In genomic region chr2:180215951-180216350, GRCm38 (mm10) we compare ENCODE assay signal across 9 mouse cellular contexts. TPM values are rescaled to one million over a fixed set of nuclear protein-coding genes. Genes with fewer than 3 reads are reported as not detected.
DNase-seq lines count a peak whose midpoint lies in the region; ATAC-seq and TF ChIP-seq lines count a peak whose summit lies in the region.
"Had no signal": no experiment of that assay in that cellular context is flagged by ENCODE, and none has a peak within 500 bp of the region (broad histone marks: within the 10 kb centered on the region; RNA-seq: fewer than 3 reads in every experiment).

No protein-coding gene starts in this region.

- ATAC-seq in heart, embryonic 16.5 days (replicated peaks; ENCODE audit: extremely low read depth, insufficient read depth, low FRiP score): no peak
- peak; percentile 9; the same call in 1 of the 2 replicates for ATAC-seq in stomach, embryonic 15.5 days (ENCODE audit: insufficient read depth, low FRiP score, low read depth)

- no peak for TF ChIP-seq CTCF in liver, adult 2 months (IDR thresholded peaks at IDR 0.05; ENCODE audit: low read depth, low read length)

- no peaks in the 10 kb centered on the region for H3K27me3 ChIP-seq in liver, adult 2 months (ENCODE audit: control insufficient read depth, insufficient read depth, low read length)
- no peaks in the 10 kb centered on the region for H3K27me3 ChIP-seq in heart, embryonic 16.5 days (ENCODE audit: control insufficient read depth, insufficient read depth, low read length)
- no peaks in the 10 kb centered on the region for H3K27me3 ChIP-seq in limb, embryonic 10.5 days (ENCODE audit: low read depth, poor library complexity, severe bottlenecking)
- H3K27me3 ChIP-seq in stomach, embryonic 15.5 days (replicated peaks): no peaks in the 10 kb centered on the region

- H3K4me3 ChIP-seq in liver, adult 2 months (ENCODE audit: insufficient read depth, low read depth, low read length): no peak overlapping the region
- H3K4me3 ChIP-seq in heart, embryonic 16.5 days (ENCODE audit: low read length): no peak overlapping the region
- H3K4me3 ChIP-seq in limb, embryonic 10.5 days: no peak overlapping the region
- H3K4me3 ChIP-seq in stomach, embryonic 15.5 days (replicated peaks): no peak overlapping the region

- no peaks in the 10 kb centered on the region for H3K36me3 ChIP-seq in liver, adult 2 months (ENCODE audit: control insufficient read depth, insufficient read depth, low read length)
- H3K36me3 ChIP-seq in heart, embryonic 16.5 days (ENCODE audit: control insufficient read depth, insufficient read depth): no peaks in the 10 kb centered on the region; the same call in 1 of the 2 replicates
- no peaks in the 10 kb centered on the region for H3K36me3 ChIP-seq in limb, embryonic 10.5 days
- no peaks in the 10 kb centered on the region for H3K36me3 ChIP-seq in stomach, embryonic 15.5 days

- DNase-seq in liver, adult 2 months (ENCODE audit: extremely low read depth, low read depth, low spot score): no peak
- DNase-seq in liver: no peak
- DNase-seq in limb, embryonic 10.5 days (ENCODE audit: low spot score): no peak
- no peak for DNase-seq in thymus, adult 18-20 months
- DNase-seq in ovary, adult 18-20 months (ENCODE audit: low spot score): no peak
- no peak for DNase-seq in gastrocnemius, postnatal 10 days

- H3K4me1 ChIP-seq in liver, adult 2 months (ENCODE audit: control insufficient read depth, insufficient read depth, low read length): peaks cover 11% of the 10 kb centered on the region; the same call in 1 of the 2 replicates
- peaks cover 47% of the 10 kb centered on the region for H3K4me1 ChIP-seq in heart, embryonic 16.5 days (ENCODE audit: control insufficient read depth, insufficient read depth, low read length)
- H3K4me1 ChIP-seq in limb, embryonic 10.5 days: peaks cover 54% of the 10 kb centered on the region
- H3K4me1 ChIP-seq in stomach, embryonic 15.5 days: peaks cover 55% of the 10 kb centered on the region

- H3K9ac ChIP-seq in liver, adult 2 months (ENCODE audit: low read depth, low read length): no peak overlapping the region
- H3K9ac ChIP-seq in heart, embryonic 16.5 days (ENCODE audit: low read length): peak overlapping the region; percentile 8; the same call in 1 of the 2 replicates
- no peak overlapping the region for H3K9ac ChIP-seq in stomach, embryonic 15.5 days

- H3K9me3 ChIP-seq in heart, embryonic 16.5 days (replicated peaks; ENCODE audit: control insufficient read depth, low read length): peaks cover 3% of the 10 kb centered on the region
- no peaks in the 10 kb centered on the region for H3K9me3 ChIP-seq in limb, embryonic 10.5 days (replicated peaks)
- no peaks in the 10 kb centered on the region for H3K9me3 ChIP-seq in stomach, embryonic 15.5 days

- H3K79me2 ChIP-seq in liver, adult 2 months (ENCODE audit: control insufficient read depth, insufficient read depth, low read length): no peaks in the 10 kb centered on the region

- peak overlapping the region; percentile 13; the same call in 1 of the 2 replicates for H3K27ac ChIP-seq in liver, adult 2 months (replicated peaks; ENCODE audit: insufficient read depth, low read depth, low read length)
- H3K27ac ChIP-seq in heart, embryonic 16.5 days (ENCODE audit: low read length): peak overlapping the region; percentile 29; the same call in 1 of the 2 replicates
- peak overlapping the region; percentile 22; the same call in 1 of the 2 replicates for H3K27ac ChIP-seq in limb, embryonic 10.5 days
- peak overlapping the region; percentile 49 for H3K27ac ChIP-seq in stomach, embryonic 15.5 days
- H3K27ac ChIP-seq: macrophage had no signal

- H3K4me2 ChIP-seq in heart, embryonic 16.5 days (ENCODE audit: low read depth, low read length): no peak overlapping the region
- H3K4me2 ChIP-seq in stomach, embryonic 15.5 days: no peak overlapping the region

- TF ChIP-seq POLR2A in liver, adult 2 months (IDR thresholded peaks at IDR 0.05; ENCODE audit: extremely low read depth, insufficient read depth, low read length): no peak

- 86% methylated on average over 6 of the region's 6 CpGs for WGBS in liver, adult 2 months
- WGBS in heart, embryonic 16.5 days: 58% methylated on average over 6 of the region's 6 CpGs
- WGBS in limb, embryonic 10.5 days: 80% methylated on average over 6 of the region's 6 CpGs
- WGBS in stomach, embryonic 15.5 days: 59% methylated on average over 6 of the region's 6 CpGs

RNA-seq across cellular contexts. Expression of gene Lama5, which starts 9.7 kb away (rescaled TPM):
- total RNA-seq in liver, adult 2 months (2014; rRNA removed): 0.65 and 0.74 TPM in 2 replicates
- polyA plus RNA-seq in liver, adult 2 months (2012; rRNA removed): 1.6 and 4.0 TPM in 2 replicates
- 17.7 and 32.1 TPM in 2 replicates for polyA plus RNA-seq in heart, embryonic 16.5 days (2015; fragmentation: Nextera tagmentation; extraction: Ambion mirVana)
- 18.1 and 18.2 TPM in 2 replicates for polyA plus RNA-seq in limb, embryonic 10.5 days (2016; fragmentation: Nextera tagmentation; extraction: Ambion mirVana)
- 45.6 and 47.5 TPM in 2 replicates for polyA plus RNA-seq in stomach, embryonic 15.5 days (2015; fragmentation: Nextera tagmentation; extraction: Ambion mirVana)
- 10 to 100 TPM; 22.5 to 25.9 TPM for total RNA-seq in gastrocnemius, postnatal 10 days (2021)
- polyA plus RNA-seq: macrophage had no signal

RNA-seq across cellular contexts. Expression of gene Rps21, which starts 41.2 kb away (rescaled TPM):
- 713 and 1,049 TPM in 2 replicates for total RNA-seq in liver, adult 2 months (2014; rRNA removed)
- 880 and 922 TPM in 2 replicates for polyA plus RNA-seq in liver, adult 2 months (2012; rRNA removed)
- polyA plus RNA-seq in heart, embryonic 16.5 days (2015; fragmentation: Nextera tagmentation; extraction: Ambion mirVana): 208 and 247 TPM in 2 replicates
- 530 and 637 TPM in 2 replicates for polyA plus RNA-seq in limb, embryonic 10.5 days (2016; fragmentation: Nextera tagmentation; extraction: Ambion mirVana)
- 516 and 531 TPM in 2 replicates for polyA plus RNA-seq in stomach, embryonic 15.5 days (2015; fragmentation: Nextera tagmentation; extraction: Ambion mirVana)
- 100 to 1,000 TPM; 545 to 616 TPM for total RNA-seq in gastrocnemius, postnatal 10 days (2021)

RNA-seq across cellular contexts. Expression of gene Adrm1, which starts 44.7 kb away (rescaled TPM):
- 30.7 and 37.1 TPM in 2 replicates for total RNA-seq in liver, adult 2 months (2014; rRNA removed)
- 95.4 and 107 TPM in 2 replicates for polyA plus RNA-seq in liver, adult 2 months (2012; rRNA removed)
- polyA plus RNA-seq in heart, embryonic 16.5 days (2015; fragmentation: Nextera tagmentation; extraction: Ambion mirVana): 133 and 148 TPM in 2 replicates
- polyA plus RNA-seq in limb, embryonic 10.5 days (2016; fragmentation: Nextera tagmentation; extraction: Ambion mirVana): 264 and 295 TPM in 2 replicates
- polyA plus RNA-seq in stomach, embryonic 15.5 days (2015; fragmentation: Nextera tagmentation; extraction: Ambion mirVana): 141 and 172 TPM in 2 replicates
- total RNA-seq in gastrocnemius, postnatal 10 days (2021): 100 to 1,000 TPM in 1 of 2 experiments, 10 to 100 TPM in 1; 97.8 to 108 TPM

RNA-seq across cellular contexts. Expression of gene Cables2, which starts 57.3 kb away (rescaled TPM):
- total RNA-seq in liver, adult 2 months (2014; rRNA removed): 8.9 and 10.3 TPM in 2 replicates
- 29.2 and 29.5 TPM in 2 replicates for polyA plus RNA-seq in liver, adult 2 months (2012; rRNA removed)
- 6.1 and 9.9 TPM in 2 replicates for polyA plus RNA-seq in heart, embryonic 16.5 days (2015; fragmentation: Nextera tagmentation; extraction: Ambion mirVana)
- polyA plus RNA-seq in limb, embryonic 10.5 days (2016; fragmentation: Nextera tagmentation; extraction: Ambion mirVana): 14.6 and 16.4 TPM in 2 replicates
- 14.5 and 15.2 TPM in 2 replicates for polyA plus RNA-seq in stomach, embryonic 15.5 days (2015; fragmentation: Nextera tagmentation; extraction: Ambion mirVana)
- total RNA-seq in gastrocnemius, postnatal 10 days (2021): 10 to 100 TPM in 1 of 2 experiments, 1 to 10 TPM in 1; 9.3 to 10.3 TPM
